Mouse (Mus musculus): ENCODE data around the gene Mynn. TPM values are rescaled to one million over a fixed set of nuclear protein-coding genes. Genes with fewer than 3 reads are reported as not detected.

Gene Mynn
- polyA plus RNA-seq, 1 experiment = 0.67 TPM

GRCm38 (mm10) chr3:30608999-30609398 is 7.1 kb downstream of the Mynn start:
- no peak for TF ChIP-seq GATA1 (IDR thresholded peaks at IDR 0.05; ENCODE audit: low read length)

- no peak for TF ChIP-seq GATA1 (IDR thresholded peaks at IDR 0.05; ENCODE audit: low read length)
Observed at GRCm38 (mm10) chr3:30610930-30611329, 9.1 kb downstream of the Mynn start.

GRCm38 (mm10) chr3:30620132-30620531 is 18.3 kb downstream of the Mynn start:
- TF ChIP-seq GATA1 (IDR thresholded peaks at IDR 0.05; ENCODE audit: low read length) = no peak

- no peak for TF ChIP-seq GATA1 (IDR thresholded peaks at IDR 0.05; ENCODE audit: low read length)
Observed at GRCm38 (mm10) chr3:30633681-30634080, 31.8 kb downstream of the Mynn start.

- no peak for TF ChIP-seq GATA1 (IDR thresholded peaks at IDR 0.05; ENCODE audit: low read length)
Observed at GRCm38 (mm10) chr3:30635629-30636028, 33.8 kb downstream of the Mynn start.

GRCm38 (mm10) chr3:30644207-30644606 is 42.3 kb downstream of the Mynn start, which contains the start of gene Lrriq4:
Lrriq4 (plus strand) TSS chr3:30644507.
- TF ChIP-seq GATA1 (IDR thresholded peaks at IDR 0.05; ENCODE audit: low read length) = no peak

- no peak for TF ChIP-seq GATA1 (IDR thresholded peaks at IDR 0.05; ENCODE audit: low read length)
Observed at GRCm38 (mm10) chr3:30646761-30647160, 44.9 kb downstream of the Mynn start.

GRCm38 (mm10) chr3:30647440-30648090 is 45.7 kb downstream of the Mynn start, which contains the start of gene Lrrc34:
Lrrc34 (minus strand) TSS chr3:30647869.
- no peak for TF ChIP-seq GATA1 (IDR thresholded peaks at IDR 0.05; ENCODE audit: low read length)

- TF ChIP-seq GATA1 (IDR thresholded peaks at IDR 0.05; ENCODE audit: low read length) = no peak
Observed at GRCm38 (mm10) chr3:30648466-30648865, 46.6 kb downstream of the Mynn start.

- TF ChIP-seq GATA1 (IDR thresholded peaks at IDR 0.05; ENCODE audit: low read length) = no peak
Observed at GRCm38 (mm10) chr3:30650062-30650841, 48.4 kb downstream of the Mynn start.

GRCm38 (mm10) chr3:30655937-30656336 is 54.1 kb downstream of the Mynn start:
- TF ChIP-seq GATA1 (IDR thresholded peaks at IDR 0.05; ENCODE audit: low read length) = no peak

- TF ChIP-seq GATA1 (IDR thresholded peaks at IDR 0.05; ENCODE audit: low read length) = no peak
Observed at GRCm38 (mm10) chr3:30658486-30658885, 56.6 kb downstream of the Mynn start.

Other genes with a start within 250 kb of the Mynn start
- gene Mecom, start 54.1 kb upstream of the Mynn start, polyA plus RNA-seq (2012) = not detected in 2 replicates
- gene Actrt3, start 2.1 kb upstream of the Mynn start, polyA plus RNA-seq (2012) = not detected in 2 replicates
- gene Lrriq4, start 42.4 kb downstream of the Mynn start, polyA plus RNA-seq (2012) = not detected in 2 replicates
- not detected in 2 replicates for gene Lrrc34, start 45.8 kb downstream of the Mynn start, polyA plus RNA-seq (2012)
- not detected in 2 replicates for gene Lrrc31, start 97.8 kb downstream of the Mynn start, polyA plus RNA-seq (2012)
- gene Samd7, start 144.2 kb downstream of the Mynn start, polyA plus RNA-seq (2012) = 0.02 TPM in 1 of 2 replicates, not detected in the other
- gene Sec62, start 190.8 kb downstream of the Mynn start, polyA plus RNA-seq (2012) = 15.9 and 20.3 TPM in 2 replicates

All from G1E-ER4 (cell line).